Mouse (Mus musculus): ENCODE measurements at regions not wholly inside any gene's neighbourhood (a gene's known extent, or its start where the extent isn't known, plus 50 kb on each side); places are given as distances from the start of the nearest gene placed in this dataset.
"Not testable (repeated sequence)": the region's sequence is repeated elsewhere in the genome, so short reads cannot be mapped to it uniquely, and the experiment has no call there.

DNA sequence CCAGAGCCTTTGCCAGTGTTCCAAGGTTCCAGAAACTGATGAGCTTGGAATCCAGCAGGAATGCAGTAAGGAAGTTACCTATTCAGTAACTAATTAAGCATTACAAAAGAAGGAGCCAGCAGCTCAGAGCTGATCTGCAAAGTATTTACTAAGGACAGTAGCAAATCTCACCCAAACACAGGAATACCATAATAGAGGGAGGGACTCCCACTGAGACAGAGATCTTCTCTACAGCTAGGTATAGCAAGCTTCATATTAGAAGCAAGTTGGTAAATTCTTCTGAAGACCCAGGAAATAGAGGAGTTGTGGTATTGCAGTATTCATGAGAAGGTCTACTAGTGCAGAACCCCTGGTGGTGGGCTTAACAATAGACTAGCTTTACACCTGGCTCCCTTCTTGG, 593.9 kb upstream of the Adam24 start:
- H3K4me1 ChIP-seq (ENCODE audit: control insufficient read depth in 1 of 2, insufficient read depth in 2 of 2); H3K4me2 ChIP-seq (ENCODE audit: insufficient read depth, low read depth, poor library complexity, severe bottlenecking); dilution Hi-C loops (cut with MboI; ENCODE audit: extremely low pct_ligation_motif_present, extremely low pct_unique_long_range_greater_than_20kb, low sequenced_read_pairs); DNase-seq (ENCODE audit: extremely low read depth); in situ Hi-C loops (cut with MboI; ENCODE audit: low pct_ligation_motif_present, low pct_unique_long_range_greater_than_20kb, low sequenced_read_pairs); H3K9ac ChIP-seq (ENCODE audit: insufficient read depth, low read depth); H3K9me3 ChIP-seq (replicated peaks; ENCODE audit: low read length); H3K27ac ChIP-seq (ENCODE audit: insufficient read depth, low read depth); H3K27me3 ChIP-seq (replicated peaks); H3K36me3 ChIP-seq (replicated peaks in 1 of 2; ENCODE audit: control insufficient read depth in 1 of 2, insufficient read depth in 1 of 2, low read length in 1 of 2); H3K4me3 ChIP-seq (replicated peaks in 1 of 3; ENCODE audit: low read depth in 2 of 3, low read length in 2 of 3, poor library complexity in 1 of 3); H3K79me2 ChIP-seq (replicated peaks; ENCODE audit: control insufficient read depth, extremely low read depth, insufficient read depth, poor library complexity, severe bottlenecking): not testable (repeated sequence)

- Histone ChIP-seq H3K4me1 (ENCODE audit: control insufficient read depth in 1 of 2, insufficient read depth in 2 of 2) (no peaks in the 10 kb centered on the region), H3K79me2 (replicated peaks; ENCODE audit: control insufficient read depth, extremely low read depth, insufficient read depth, poor library complexity, severe bottlenecking) (no peaks in the 10 kb centered on the region), H3K9ac (ENCODE audit: insufficient read depth, low read depth) (no peak overlapping the region), H3K27me3 (replicated peaks) (no peaks in the 10 kb centered on the region), H3K4me2 (ENCODE audit: insufficient read depth, low read depth, poor library complexity, severe bottlenecking) (no peak overlapping the region), H3K4me3 (replicated peaks in 1 of 3; ENCODE audit: low read depth in 2 of 3, low read length in 2 of 3, poor library complexity in 1 of 3) (no peak overlapping the region), H3K9me3 (replicated peaks; ENCODE audit: low read length) (no peaks in the 10 kb centered on the region), H3K27ac (ENCODE audit: insufficient read depth, low read depth) (no peak overlapping the region), H3K36me3 (replicated peaks in 1 of 2; ENCODE audit: control insufficient read depth in 1 of 2, insufficient read depth in 1 of 2, low read length in 1 of 2) (no peaks in the 10 kb centered on the region)
- in situ Hi-C loops (cut with MboI; ENCODE audit: low pct_ligation_motif_present, low pct_unique_long_range_greater_than_20kb, low sequenced_read_pairs) (no loop called here), dilution Hi-C loops (cut with MboI; ENCODE audit: extremely low pct_ligation_motif_present, extremely low pct_unique_long_range_greater_than_20kb, low sequenced_read_pairs) (no loop called here)
- no peak for TF ChIP-seq KAT2A (IDR thresholded peaks at IDR 0.05; ENCODE audit: insufficient replicate concordance, low read length)
- no peak for TF ChIP-seq ZC3H11A (IDR thresholded peaks at IDR 0.05; ENCODE audit: low read depth, low read length)
- no peak for TF ChIP-seq ZKSCAN1 (IDR thresholded peaks at IDR 0.05; ENCODE audit: borderline replicate concordance, low read depth, low read length)
- TF ChIP-seq ELF1 (IDR thresholded peaks at IDR 0.05; ENCODE audit: low read depth, low read length) = no peak
- DNase-seq (ENCODE audit: extremely low read depth) = no peak
Observed at GRCm38 (mm10) chr8:40084129-40084528, 590.7 kb upstream of the Adam24 start.

GRCm38 (mm10) chr8:40089377-40089776, 585.5 kb upstream of the Adam24 start:
- Histone ChIP-seq H3K79me2 (replicated peaks; ENCODE audit: control insufficient read depth, extremely low read depth, insufficient read depth, poor library complexity, severe bottlenecking) (no peaks in the 10 kb centered on the region), H3K9ac (ENCODE audit: insufficient read depth, low read depth) (no peak overlapping the region), H3K4me1 (ENCODE audit: control insufficient read depth in 1 of 2, insufficient read depth in 2 of 2) (peaks cover 0 to 3% of the 10 kb centered on the region in 2 experiments; a peak in 1 of 4 replicates), H3K9me3 (replicated peaks; ENCODE audit: low read length) (no peaks in the 10 kb centered on the region), H3K27ac (ENCODE audit: insufficient read depth, low read depth) (no peak overlapping the region), H3K4me2 (ENCODE audit: insufficient read depth, low read depth, poor library complexity, severe bottlenecking) (no peak overlapping the region), H3K27me3 (replicated peaks) (no peaks in the 10 kb centered on the region), H3K36me3 (replicated peaks in 1 of 2; ENCODE audit: control insufficient read depth in 1 of 2, insufficient read depth in 1 of 2, low read length in 1 of 2) (no peaks in the 10 kb centered on the region), H3K4me3 (replicated peaks in 1 of 3; ENCODE audit: low read depth in 2 of 3, low read length in 2 of 3, poor library complexity in 1 of 3) (no peak overlapping the region)
- in situ Hi-C loops (cut with MboI; ENCODE audit: low pct_ligation_motif_present, low pct_unique_long_range_greater_than_20kb, low sequenced_read_pairs) = no loop called here
- TF ChIP-seq BHLHE40 (IDR thresholded peaks at IDR 0.05; ENCODE audit: low read depth, low read length) (0 out of 2 replicates have a peak, but pooled peaks have one; percentile 20), JUND (conservative IDR thresholded peaks at IDR 0.05; ENCODE audit: low read depth, low read length) (no peak)
- DNase-seq (ENCODE audit: extremely low read depth) = no peak
- dilution Hi-C loops (cut with MboI; ENCODE audit: extremely low pct_ligation_motif_present, extremely low pct_unique_long_range_greater_than_20kb, low sequenced_read_pairs) = no loop called here

- dilution Hi-C loops (cut with MboI; ENCODE audit: extremely low pct_ligation_motif_present, extremely low pct_unique_long_range_greater_than_20kb, low sequenced_read_pairs) = no loop called here
- in situ Hi-C loops (cut with MboI; ENCODE audit: low pct_ligation_motif_present, low pct_unique_long_range_greater_than_20kb, low sequenced_read_pairs) = no loop called here
Observed at GRCm38 (mm10) chr8:40124402-40124801, 550.5 kb upstream of the Adam24 start.

More at GRCm38 (mm10) chr8:40124402-40124801, 550.5 kb upstream of the Adam24 start:
- Histone ChIP-seq H3K4me2 (ENCODE audit: insufficient read depth, low read depth, poor library complexity, severe bottlenecking) (no peak overlapping the region), H3K79me2 (replicated peaks; ENCODE audit: control insufficient read depth, extremely low read depth, insufficient read depth, poor library complexity, severe bottlenecking) (no peaks in the 10 kb centered on the region), H3K27ac (ENCODE audit: insufficient read depth, low read depth) (no peak overlapping the region), H3K4me1 (ENCODE audit: control insufficient read depth in 1 of 2, insufficient read depth in 2 of 2) (no peaks in the 10 kb centered on the region), H3K27me3 (replicated peaks) (no peaks in the 10 kb centered on the region), H3K4me3 (replicated peaks in 1 of 3; ENCODE audit: low read depth in 2 of 3, low read length in 2 of 3, poor library complexity in 1 of 3) (no peak overlapping the region), H3K9ac (ENCODE audit: insufficient read depth, low read depth) (no peak overlapping the region), H3K36me3 (replicated peaks in 1 of 2; ENCODE audit: control insufficient read depth in 1 of 2, insufficient read depth in 1 of 2, low read length in 1 of 2) (no peaks in the 10 kb centered on the region), H3K9me3 (replicated peaks; ENCODE audit: low read length) (no peaks in the 10 kb centered on the region)
- TF ChIP-seq USF2 (conservative IDR thresholded peaks at IDR 0.05; ENCODE audit: low read depth, low read length) (no peak), JUN (IDR thresholded peaks at IDR 0.05; ENCODE audit: insufficient read depth, low read depth, low read length) (no peak), MYC (IDR thresholded peaks at IDR 0.05; ENCODE audit: low read depth, low read length) (no peak), MAX (IDR thresholded peaks at IDR 0.05; ENCODE audit: low read length) (no peak), MAFK (IDR thresholded peaks at IDR 0.05; ENCODE audit: insufficient replicate concordance, low read length) (no peak), MAZ (IDR thresholded peaks at IDR 0.05; ENCODE audit: low read depth, low read length) (no peak), TBP (conservative IDR thresholded peaks at IDR 0.05; ENCODE audit: low read depth, low read length) (no peak), SIN3A (IDR thresholded peaks at IDR 0.05; ENCODE audit: low read length) (no peak), CHD1 (IDR thresholded peaks at IDR 0.05; ENCODE audit: low read depth, low read length) (no peak), ZC3H11A (IDR thresholded peaks at IDR 0.05; ENCODE audit: low read depth, low read length) (no peak), IRF4 (IDR thresholded peaks at IDR 0.05; ENCODE audit: low read depth, low read length) (no peak), ZMIZ1 (IDR thresholded peaks at IDR 0.05; ENCODE audit: low read depth, low read length) (no peak)
- no peak for DNase-seq (ENCODE audit: extremely low read depth)

Measured in CH12.LX (cell line).